Mouse (Mus musculus) midbrain, embryonic 15.5 days (tissue): Measurements from ENCODE around the gene Bmi1. TPM values are rescaled to one million over a fixed set of nuclear protein-coding genes. Genes with fewer than 3 reads are reported as not detected.
A peak's percentile ranks its signal among the peaks of the same experiment; 100 is the strongest.

ENCODE experiments used
- ATAC-seq: fragments of 200-750 bp; cut with Nextera tagmentation; replicated peaks from 2 replicates; pipeline ENCODE4 v1.8.0; 2017; ENCODE audit warnings: moderate TSS enrichment
- H3K27ac ChIP-seq: fragments of 300-500 bp; sonication (generic); 2 replicates; pipeline ENCODE4 v1.5.1; 2015; ENCODE audit warnings: mild to moderate bottlenecking, inconsistent platforms
- H3K27me3 ChIP-seq: fragments of 300-500 bp; sonication (generic); replicated peaks from 2 replicates; pipeline ENCODE4 v1.6.1; 2015; ENCODE audit warnings: inconsistent platforms
- H3K36me3 ChIP-seq: fragments of 300-500 bp; sonication (generic); replicated peaks from 2 replicates; pipeline ENCODE4 v1.6.1; 2015; ENCODE audit warnings: inconsistent platforms
- H3K4me1 ChIP-seq: fragments of 300-500 bp; sonication (generic); 2 replicates; pipeline ENCODE4 v1.6.1; 2015; ENCODE audit warnings: inconsistent platforms
- H3K4me2 ChIP-seq: fragments of 300-500 bp; sonication (generic); 2 replicates; pipeline ENCODE4 v1.6.1; 2015; ENCODE audit warnings: inconsistent platforms, mild to moderate bottlenecking, moderate library complexity
- H3K4me3 ChIP-seq: fragments of 300-500 bp; sonication (generic); 2 replicates; pipeline ENCODE4 v1.5.1; 2015; ENCODE audit warnings: mild to moderate bottlenecking, inconsistent platforms
- H3K9ac ChIP-seq: fragments of 300-500 bp; sonication (generic); 2 replicates; pipeline ENCODE4 v1.6.1; 2015; ENCODE audit warnings: mild to moderate bottlenecking, inconsistent platforms
- H3K9me3 ChIP-seq: fragments of 300-500 bp; sonication (generic); 2 replicates; pipeline ENCODE4 v1.6.1; 2016; ENCODE audit warnings: inconsistent platforms
- WGBS: fragments of 180-500 bp; shearing (Covaris S2); methylation state at CpG from one replicate; pipeline ENCODE4 v1.1.7; 2015; ENCODE audit warnings: mixed read lengths; 5-methylcytosine and 5-hydroxymethylcytosine counted together
- polyA plus RNA-seq: library from polyadenylated mRNA; unstranded; fragments of >200 nt; fragmentation: Nextera tagmentation; extraction: Ambion mirVana; gene quantifications from 2 replicates; pipeline ENCODE4 v1.2.1, GENCODE M21; 2015

Gene Bmi1
- polyA plus RNA-seq, 1 experiment from 2014 or later, result 22.0 TPM

DNA sequence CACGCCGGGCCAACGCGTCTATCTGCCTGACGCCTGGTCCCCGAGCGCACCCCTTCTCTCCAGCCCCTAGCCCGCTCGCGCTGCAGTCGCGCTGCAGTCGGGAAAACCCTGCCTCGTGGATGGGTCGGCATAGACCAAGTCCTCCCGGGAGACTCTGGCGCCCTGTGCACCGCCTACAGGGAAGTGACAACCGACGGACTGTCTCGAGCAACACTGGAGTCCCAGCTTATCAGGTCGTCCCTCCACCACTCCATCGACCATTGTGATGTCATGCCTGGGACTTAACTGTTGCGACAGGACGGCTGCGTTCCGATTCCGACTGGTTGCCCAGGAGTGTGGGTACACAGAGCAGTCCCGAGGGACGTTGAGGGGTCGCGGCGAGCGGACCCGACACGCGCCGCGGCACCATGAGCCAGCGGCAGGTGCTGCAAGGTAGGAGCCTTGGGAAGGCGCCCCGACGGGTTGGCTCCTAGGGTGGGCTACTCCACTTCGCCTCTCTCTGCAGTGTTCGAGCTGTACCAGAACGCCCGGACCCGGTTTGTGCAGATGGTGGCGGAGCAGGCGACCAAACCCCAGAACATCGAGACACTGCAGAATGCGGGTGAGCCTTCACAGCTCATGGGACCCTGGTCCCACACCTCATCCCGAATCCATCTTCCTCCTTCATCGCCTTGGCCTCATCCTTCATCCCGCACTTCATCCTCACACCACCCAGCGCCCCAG lies 22.0 kb downstream of the Bmi1 start:
- Histone ChIP-seq H3K4me1 (peaks cover 19% of the 10 kb centered on the region), H3K9me3 (no peaks in the 10 kb centered on the region), H3K4me3 (0 out of 2 replicates have a peak overlapping the region, but pooled peaks have one; percentile 4), H3K27me3 (peaks cover 51% of the 10 kb centered on the region), H3K9ac (no peak overlapping the region), H3K36me3 (no peaks in the 10 kb centered on the region), H3K27ac (no peak overlapping the region), H3K4me2 (no peak overlapping the region)
- under 1% methylated on average over 56 of the region's 56 CpGs for WGBS
- peak; percentile 44 for ATAC-seq

DNA sequence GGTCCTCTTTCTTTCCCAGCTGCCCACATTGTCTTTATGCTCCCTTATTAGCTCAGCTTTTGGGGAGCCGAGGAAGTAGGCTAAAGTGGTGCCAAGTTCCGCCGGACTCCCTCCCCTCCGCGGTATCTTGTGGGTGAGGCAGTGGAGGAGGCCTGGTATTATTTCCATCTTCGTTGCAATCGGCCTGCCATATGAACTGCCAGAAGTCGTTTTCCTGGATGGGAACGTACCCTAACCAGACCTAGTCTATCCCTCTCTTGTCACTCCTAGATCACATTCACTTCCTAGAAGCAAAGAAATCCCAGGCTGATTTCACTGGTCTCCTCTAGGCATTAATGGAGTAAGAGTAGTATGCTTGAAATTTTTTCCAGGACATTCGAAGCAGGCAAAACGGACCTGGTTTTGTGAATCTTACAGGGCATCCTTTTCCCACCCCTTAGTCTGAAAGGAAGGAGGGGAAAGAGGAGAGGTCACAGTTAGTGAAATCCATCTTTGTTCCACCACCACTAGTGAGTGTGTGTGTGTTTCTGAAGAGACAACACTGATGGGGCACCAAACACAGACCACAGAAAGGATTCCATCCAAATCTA lies 22.7 kb downstream of the Bmi1 start:
- no peak overlapping the region for H3K4me2 ChIP-seq
- H3K27ac ChIP-seq, result no peak overlapping the region
- peaks cover 12% of the 10 kb centered on the region for H3K4me1 ChIP-seq
- 0 out of 2 replicates have a peak overlapping the region, but pooled peaks have one; percentile 4 for H3K4me3 ChIP-seq
- H3K9me3 ChIP-seq, result no peaks in the 10 kb centered on the region
- ATAC-seq, result no peak
- no peaks in the 10 kb centered on the region for H3K36me3 ChIP-seq
- H3K27me3 ChIP-seq, result peaks cover 56% of the 10 kb centered on the region
- 2% methylated on average over 11 of the region's 11 CpGs for WGBS
- no peak overlapping the region for H3K9ac ChIP-seq

DNA sequence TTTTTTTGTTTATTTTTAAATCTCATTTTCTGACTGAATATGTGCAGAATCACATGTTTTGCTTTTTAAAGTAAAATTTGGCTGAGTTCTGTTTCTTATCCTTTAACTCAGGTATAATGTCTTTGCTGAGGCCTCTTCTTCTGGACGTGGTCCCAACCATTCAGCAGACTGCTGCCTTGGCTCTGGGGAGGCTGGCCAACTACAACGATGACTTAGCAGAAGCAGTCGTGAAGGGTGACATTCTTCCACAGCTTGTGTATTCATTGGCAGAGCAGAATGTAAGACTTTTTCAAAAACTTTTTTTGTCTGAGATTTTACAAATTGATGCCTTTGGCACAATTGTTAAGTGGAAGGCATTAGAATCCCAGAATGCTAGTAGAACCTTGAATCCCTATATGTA lies 33.5 kb downstream of the Bmi1 start:
- no peak overlapping the region for H3K4me3 ChIP-seq
- no peak overlapping the region for H3K9ac ChIP-seq
- H3K4me1 ChIP-seq, result no peaks in the 10 kb centered on the region
- ATAC-seq, result no peak
- WGBS, result 79% methylated on average over 3 of the region's 3 CpGs
- no peaks in the 10 kb centered on the region for H3K27me3 ChIP-seq
- no peak overlapping the region for H3K27ac ChIP-seq
- H3K9me3 ChIP-seq, result no peaks in the 10 kb centered on the region
- H3K36me3 ChIP-seq, result no peaks in the 10 kb centered on the region
- H3K4me2 ChIP-seq, result no peak overlapping the region

DNA sequence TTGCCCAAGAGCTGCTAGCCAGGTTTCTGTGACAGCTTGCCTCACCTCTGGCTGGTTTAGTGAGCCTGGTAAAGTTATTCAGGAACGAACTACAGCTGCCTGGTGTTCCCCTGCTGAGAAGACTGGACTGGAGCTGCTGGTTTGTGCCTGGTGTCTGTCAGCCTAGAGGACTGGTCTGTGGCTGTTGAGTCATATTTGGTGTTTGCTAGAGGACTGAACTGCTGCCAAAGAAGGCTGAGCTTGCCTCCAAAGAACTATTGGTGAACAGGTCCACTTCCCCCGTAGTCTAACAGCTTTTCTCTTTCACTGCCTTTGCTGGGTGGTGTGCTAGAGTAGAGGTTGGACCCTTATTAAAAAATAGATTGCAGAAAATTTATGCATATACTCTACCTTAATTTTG lies 36.3 kb downstream of the Bmi1 start:
- Histone ChIP-seq H3K27ac (no peak overlapping the region), H3K9me3 (no peaks in the 10 kb centered on the region), H3K4me1 (no peaks in the 10 kb centered on the region), H3K27me3 (no peaks in the 10 kb centered on the region), H3K4me2 (no peak overlapping the region), H3K9ac (no peak overlapping the region), H3K4me3 (no peak overlapping the region), H3K36me3 (no peaks in the 10 kb centered on the region)
- no peak for ATAC-seq
- 67% methylated on average over 2 of the region's 2 CpGs for WGBS

DNA sequence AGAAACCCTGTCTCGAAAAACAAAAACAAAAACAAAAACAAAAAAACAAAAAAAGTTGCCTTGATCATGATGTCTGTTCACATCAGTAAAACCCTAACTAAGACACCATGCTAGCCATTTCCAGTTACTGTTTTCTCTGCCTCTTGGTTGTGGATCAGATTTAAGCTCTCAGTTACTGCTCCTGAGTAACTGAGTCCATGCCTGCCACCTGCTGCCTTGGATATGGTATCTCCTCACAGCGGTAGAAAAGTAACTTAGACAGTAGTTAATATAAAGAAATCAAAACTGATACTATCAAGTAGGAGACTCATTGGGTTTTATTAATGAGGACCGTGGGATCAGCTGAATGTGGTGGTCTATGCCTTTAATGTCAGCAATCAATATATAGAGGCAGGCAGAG lies 37.5 kb downstream of the Bmi1 start:
- H3K9ac ChIP-seq, result no peak overlapping the region
- no peak overlapping the region for H3K27ac ChIP-seq
- H3K4me3 ChIP-seq, result no peak overlapping the region
- H3K36me3 ChIP-seq, result no peaks in the 10 kb centered on the region
- no peak overlapping the region for H3K4me2 ChIP-seq
- no peaks in the 10 kb centered on the region for H3K9me3 ChIP-seq
- no peaks in the 10 kb centered on the region for H3K4me1 ChIP-seq
- H3K27me3 ChIP-seq, result no peaks in the 10 kb centered on the region
- no peak for ATAC-seq
- 81% methylated on average over 3 of the region's 3 CpGs for WGBS

DNA sequence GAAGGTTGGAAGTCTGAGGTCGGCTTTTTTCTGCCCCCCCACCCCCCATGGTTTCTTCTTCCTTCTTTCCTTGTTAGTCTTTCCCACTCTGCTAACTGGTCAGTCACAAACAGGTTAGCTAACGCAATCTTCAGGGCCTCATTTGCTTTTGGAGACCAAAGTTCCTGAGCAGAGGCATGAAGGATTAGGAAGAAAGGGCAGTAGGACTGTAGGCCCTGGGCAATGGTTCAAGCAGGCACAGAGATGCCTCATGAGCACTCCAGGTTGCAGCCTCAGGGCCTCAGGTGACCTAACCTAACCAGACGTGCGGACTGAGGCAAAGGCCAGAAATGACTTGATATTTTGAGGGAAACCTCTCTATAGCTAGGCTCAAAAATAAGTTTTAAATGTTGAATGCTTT lies 41.7 kb downstream of the Bmi1 start:
- no peak overlapping the region for H3K27ac ChIP-seq
- no peaks in the 10 kb centered on the region for H3K9me3 ChIP-seq
- WGBS, result 88% methylated on average over 4 of the region's 4 CpGs
- no peaks in the 10 kb centered on the region for H3K36me3 ChIP-seq
- H3K4me3 ChIP-seq, result no peak overlapping the region
- no peaks in the 10 kb centered on the region for H3K4me1 ChIP-seq
- ATAC-seq, result no peak
- no peaks in the 10 kb centered on the region for H3K27me3 ChIP-seq
- no peak overlapping the region for H3K4me2 ChIP-seq
- no peak overlapping the region for H3K9ac ChIP-seq

DNA sequence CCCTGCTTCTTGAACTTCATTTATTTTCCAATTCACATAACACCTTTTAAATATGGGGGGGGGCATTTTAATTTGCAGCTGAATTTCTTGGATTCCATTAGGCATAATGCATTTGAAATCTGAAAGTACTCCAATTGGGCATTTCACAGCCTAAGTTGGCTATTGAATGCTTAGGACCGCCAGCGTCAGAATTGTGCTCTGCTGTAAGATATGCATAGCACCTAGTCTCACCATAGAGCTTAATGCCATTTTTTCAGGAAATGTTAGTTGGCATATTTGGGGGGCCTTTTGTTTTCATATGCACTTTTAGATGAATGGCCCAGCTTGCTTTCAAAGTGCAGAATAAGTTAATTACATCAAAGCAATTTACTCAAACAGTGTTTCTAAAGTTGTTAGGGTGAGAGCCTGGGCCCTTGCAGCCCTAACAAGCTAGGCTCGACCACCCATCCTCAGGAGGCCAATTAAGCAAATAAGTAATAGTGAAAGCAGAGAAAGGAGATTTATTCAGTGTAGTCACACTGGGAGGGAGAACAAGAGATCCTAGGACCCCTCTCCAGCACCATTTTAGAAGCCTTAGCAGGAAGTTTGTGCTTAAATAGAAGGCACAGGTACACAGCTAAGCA lies 45.5 kb downstream of the Bmi1 start:
- no peaks in the 10 kb centered on the region for H3K36me3 ChIP-seq
- H3K27me3 ChIP-seq, result no peaks in the 10 kb centered on the region
- H3K4me1 ChIP-seq, result no peaks in the 10 kb centered on the region
- no peak overlapping the region for H3K4me2 ChIP-seq
- H3K4me3 ChIP-seq, result no peak overlapping the region
- H3K27ac ChIP-seq, result no peak overlapping the region
- WGBS, result 63% methylated on average over 3 of the region's 3 CpGs
- no peak for ATAC-seq
- no peak overlapping the region for H3K9ac ChIP-seq
- H3K9me3 ChIP-seq, result no peaks in the 10 kb centered on the region

DNA sequence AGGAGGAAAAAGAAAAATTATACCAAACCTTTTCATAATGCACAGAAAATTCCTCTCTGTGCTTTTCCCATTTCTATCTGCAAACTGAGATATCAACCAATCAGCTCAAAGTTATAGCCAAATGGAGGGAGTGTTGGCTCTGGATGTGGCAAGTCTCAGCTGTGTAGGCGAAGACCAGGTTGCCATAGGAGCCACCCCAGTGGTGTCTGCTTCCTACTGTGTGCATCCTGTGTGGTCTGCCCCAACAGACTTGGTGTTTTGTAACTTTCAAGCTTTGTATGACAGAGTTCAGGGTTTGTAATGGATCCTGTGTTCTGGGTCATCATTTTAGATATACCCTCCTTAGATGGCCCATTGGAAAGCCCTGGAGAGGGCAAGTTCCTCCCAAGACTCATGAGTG lies 47.6 kb downstream of the Bmi1 start:
- H3K27me3 ChIP-seq, result no peaks in the 10 kb centered on the region
- H3K4me2 ChIP-seq, result no peak overlapping the region
- no peak for ATAC-seq
- no peak overlapping the region for H3K4me3 ChIP-seq
- no peaks in the 10 kb centered on the region for H3K36me3 ChIP-seq
- H3K27ac ChIP-seq, result no peak overlapping the region
- H3K9me3 ChIP-seq, result no peaks in the 10 kb centered on the region
- no peak overlapping the region for H3K9ac ChIP-seq
- 86% methylated on average over 1 of the region's 1 CpGs for WGBS
- no peaks in the 10 kb centered on the region for H3K4me1 ChIP-seq

DNA sequence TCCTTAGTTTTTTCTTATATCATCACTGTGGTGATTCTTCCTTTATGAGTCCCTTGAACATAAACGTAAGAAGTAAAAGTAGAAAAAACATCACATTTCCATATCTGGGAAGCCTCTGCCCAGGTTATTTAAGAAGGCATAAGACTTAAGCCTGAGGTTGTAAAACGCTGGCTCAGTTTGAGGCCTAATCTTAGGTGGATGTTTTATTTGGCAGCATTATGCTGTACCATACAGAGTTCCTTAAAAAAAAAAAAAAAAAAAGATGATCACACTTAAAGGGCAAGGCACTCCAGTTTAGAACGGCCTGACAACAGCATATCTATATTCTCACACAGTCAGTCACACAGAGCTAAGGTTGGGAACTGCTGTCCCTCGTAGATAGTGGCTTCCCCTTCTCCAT lies 49.1 kb downstream of the Bmi1 start:
- Histone ChIP-seq H3K27ac (no peak overlapping the region), H3K27me3 (no peaks in the 10 kb centered on the region), H3K4me1 (no peaks in the 10 kb centered on the region), H3K9me3 (no peaks in the 10 kb centered on the region), H3K4me3 (no peak overlapping the region), H3K4me2 (no peak overlapping the region), H3K36me3 (no peaks in the 10 kb centered on the region), H3K9ac (no peak overlapping the region)
- 82% methylated on average over 4 of the region's 4 CpGs for WGBS
- ATAC-seq, result no peak

DNA sequence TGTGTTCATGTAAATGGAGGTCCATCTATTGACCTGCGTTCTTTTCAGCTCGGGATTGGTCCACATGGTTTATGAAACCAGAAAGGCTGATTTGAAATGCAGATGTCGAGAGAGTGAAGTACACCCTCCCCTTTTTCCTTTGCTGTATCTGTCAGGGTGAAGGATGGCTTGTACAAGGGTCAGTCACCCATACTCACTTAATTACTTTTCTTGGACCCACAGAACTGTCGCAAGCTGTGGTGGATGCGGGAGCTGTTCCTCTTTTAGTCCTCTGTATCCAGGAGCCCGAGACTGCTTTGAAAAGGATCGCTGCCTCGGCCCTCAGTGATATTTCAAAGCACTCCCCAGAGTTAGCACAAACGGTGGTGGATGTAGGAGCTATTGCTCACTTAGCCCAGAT lies 54.9 kb downstream of the Bmi1 start:
- Histone ChIP-seq H3K4me3 (no peak overlapping the region), H3K36me3 (no peaks in the 10 kb centered on the region), H3K27ac (no peak overlapping the region), H3K9me3 (no peaks in the 10 kb centered on the region), H3K4me1 (no peaks in the 10 kb centered on the region), H3K27me3 (no peaks in the 10 kb centered on the region), H3K4me2 (no peak overlapping the region), H3K9ac (no peak overlapping the region)
- WGBS, result 13% methylated on average over 9 of the region's 9 CpGs
- no peak for ATAC-seq

DNA sequence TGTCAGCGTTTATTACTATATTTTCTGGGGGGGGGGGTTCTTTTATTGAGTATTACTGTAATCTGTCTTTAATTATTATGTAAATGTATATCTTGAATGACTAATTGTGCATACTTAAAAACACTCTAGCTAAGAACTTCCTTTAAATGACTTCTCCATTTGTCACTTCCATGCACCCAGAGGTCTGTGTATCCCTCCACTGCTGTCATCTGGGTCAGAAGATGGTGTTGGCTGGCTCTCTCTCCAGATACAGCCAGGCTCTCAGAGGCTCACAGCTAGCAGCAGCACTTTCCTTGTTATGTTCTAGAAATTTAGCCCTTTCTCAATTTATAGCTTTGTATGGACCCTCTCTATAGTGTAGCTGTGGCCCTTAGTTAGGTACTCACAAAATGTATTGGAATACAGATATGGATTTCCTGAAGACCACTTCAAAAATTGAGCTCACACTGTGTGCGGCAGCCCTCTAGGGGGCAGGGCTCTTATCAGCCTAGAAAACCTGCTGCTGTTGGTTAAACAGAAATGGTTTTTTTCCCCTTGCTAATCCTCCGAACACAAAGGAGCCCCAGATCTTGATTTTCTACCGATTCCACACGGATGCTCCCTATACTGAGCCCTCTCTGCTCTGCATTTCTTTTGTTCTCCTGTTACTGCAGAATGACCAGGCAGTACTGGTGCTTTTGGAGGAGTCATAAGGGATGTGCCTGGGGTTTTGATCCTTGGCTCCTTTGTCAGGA lies 57.7 kb downstream of the Bmi1 start:
- Histone ChIP-seq H3K27me3 (no peaks in the 10 kb centered on the region), H3K27ac (no peak overlapping the region), H3K9ac (no peak overlapping the region), H3K4me2 (no peak overlapping the region), H3K36me3 (no peaks in the 10 kb centered on the region), H3K4me1 (no peaks in the 10 kb centered on the region), H3K4me3 (no peak overlapping the region), H3K9me3 (no peaks in the 10 kb centered on the region)
- whole genome bisulfite sequencing, result 26% methylated on average over 5 of the region's 5 CpGs
- ATAC-seq, result 0 out of 2 replicates have a peak, but pooled peaks have one; percentile 20
